Mouse (Mus musculus): ENCODE measurements around the gene Gemin5. TPM values are rescaled to one million over a fixed set of nuclear protein-coding genes. Genes with fewer than 3 reads are reported as not detected.

The Gemin5 gene
- total and polyA plus RNA-seq, 3 experiments: 3.2 to 9.3 (median 9.1) TPM

- H3K36me3 ChIP-seq (ENCODE audit: control insufficient read depth, insufficient read depth, low read length): no peaks in the 10 kb centered on the region
- no peaks in the 10 kb centered on the region for H3K79me2 ChIP-seq (replicated peaks; ENCODE audit: control insufficient read depth, insufficient read depth, low read length)
- TF ChIP-seq CTCF (IDR thresholded peaks at IDR 0.05) (peak; percentile 41), EP300 (IDR thresholded peaks at IDR 0.05; ENCODE audit: insufficient read depth, low read depth, low read length) (no peak)
- no peak overlapping the region for H3K27ac ChIP-seq
- no peak overlapping the region for H3K9ac ChIP-seq (ENCODE audit: low read depth, low read length)
- DNase-seq: no peak
- peaks cover 2% of the 10 kb centered on the region; the same call in 1 of the 2 replicates for H3K4me1 ChIP-seq (ENCODE audit: control insufficient read depth, insufficient read depth, low read length)
- H3K4me3 ChIP-seq: no peak overlapping the region
- intact Hi-C loops (cut with DNase I): no loop called here
- H3K27me3 ChIP-seq (ENCODE audit: control insufficient read depth, insufficient read depth, low read length): no peaks in the 10 kb centered on the region
- 96% methylated on average over 2 of the region's 2 CpGs for WGBS
Observed at GRCm38 (mm10) chr11:58165072-58165471, 3.3 kb downstream of the Gemin5 start.

- Histone ChIP-seq H3K4me1 (ENCODE audit: control insufficient read depth, insufficient read depth, low read length) (no peaks in the 10 kb centered on the region), H3K36me3 (ENCODE audit: control insufficient read depth, insufficient read depth, low read length) (no peaks in the 10 kb centered on the region), H3K4me3 (no peak overlapping the region), H3K79me2 (replicated peaks; ENCODE audit: control insufficient read depth, insufficient read depth, low read length) (no peaks in the 10 kb centered on the region), H3K9ac (ENCODE audit: low read depth, low read length) (no peak overlapping the region), H3K27me3 (ENCODE audit: control insufficient read depth, insufficient read depth, low read length) (no peaks in the 10 kb centered on the region), H3K27ac (no peak overlapping the region)
- TF ChIP-seq CTCF (IDR thresholded peaks at IDR 0.05): no peak
- no peak for TF ChIP-seq POLR2A (IDR thresholded peaks at IDR 0.05; ENCODE audit: insufficient read depth, low read depth, low read length)
- TF ChIP-seq EP300 (IDR thresholded peaks at IDR 0.05; ENCODE audit: insufficient read depth, low read depth, low read length): no peak
- intact Hi-C loops (cut with DNase I): no loop called here
- DNase-seq: no peak
- WGBS: 82% methylated on average over 3 of the region's 3 CpGs
Observed at GRCm38 (mm10) chr11:58156871-58157270, 11.5 kb downstream of the Gemin5 start.

GRCm38 (mm10) chr11:58155458-58155857, 12.9 kb downstream of the Gemin5 start:
- no peaks in the 10 kb centered on the region for H3K79me2 ChIP-seq (replicated peaks; ENCODE audit: control insufficient read depth, insufficient read depth, low read length)
- WGBS: 70% methylated on average over 9 of the region's 9 CpGs
- DNase-seq: no peak
- intact Hi-C loops (cut with DNase I): no loop called here
- H3K27me3 ChIP-seq (ENCODE audit: control insufficient read depth, insufficient read depth, low read length): no peaks in the 10 kb centered on the region
- no peaks in the 10 kb centered on the region for H3K4me1 ChIP-seq (ENCODE audit: control insufficient read depth, insufficient read depth, low read length)
- H3K9ac ChIP-seq (ENCODE audit: low read depth, low read length): no peak overlapping the region
- TF ChIP-seq EP300 (IDR thresholded peaks at IDR 0.05; ENCODE audit: insufficient read depth, low read depth, low read length) (no peak), POLR2A (IDR thresholded peaks at IDR 0.05; ENCODE audit: insufficient read depth, low read depth, low read length) (no peak), CTCF (IDR thresholded peaks at IDR 0.05) (no peak)
- no peak overlapping the region for H3K4me3 ChIP-seq
- H3K27ac ChIP-seq: no peak overlapping the region
- no peaks in the 10 kb centered on the region for H3K36me3 ChIP-seq (ENCODE audit: control insufficient read depth, insufficient read depth, low read length)

- Histone ChIP-seq H3K4me1 (ENCODE audit: control insufficient read depth, insufficient read depth, low read length) (no peaks in the 10 kb centered on the region), H3K9ac (ENCODE audit: low read depth, low read length) (no peak overlapping the region), H3K27ac (no peak overlapping the region), H3K27me3 (ENCODE audit: control insufficient read depth, insufficient read depth, low read length) (no peaks in the 10 kb centered on the region), H3K79me2 (replicated peaks; ENCODE audit: control insufficient read depth, insufficient read depth, low read length) (no peaks in the 10 kb centered on the region), H3K36me3 (ENCODE audit: control insufficient read depth, insufficient read depth, low read length) (0 out of 2 replicates have a peak, but pooled peaks cover 1% of the 10 kb centered on the region), H3K4me3 (no peak overlapping the region)
- TF ChIP-seq POLR2A (IDR thresholded peaks at IDR 0.05; ENCODE audit: insufficient read depth, low read depth, low read length) (no peak), CTCF (IDR thresholded peaks at IDR 0.05) (no peak), EP300 (IDR thresholded peaks at IDR 0.05; ENCODE audit: insufficient read depth, low read depth, low read length) (no peak)
- 52% methylated on average over 5 of the region's 5 CpGs for WGBS
- intact Hi-C loops (cut with DNase I): no loop called here
- DNase-seq: no peak
Observed at GRCm38 (mm10) chr11:58146241-58146640, 22.1 kb downstream of the Gemin5 start.

- WGBS: 85% methylated on average over 9 of the region's 9 CpGs
- intact Hi-C loops (cut with DNase I): no loop called here
- H3K27ac ChIP-seq: no peak overlapping the region
- no peaks in the 10 kb centered on the region for H3K79me2 ChIP-seq (replicated peaks; ENCODE audit: control insufficient read depth, insufficient read depth, low read length)
- TF ChIP-seq POLR2A (IDR thresholded peaks at IDR 0.05; ENCODE audit: insufficient read depth, low read depth, low read length): no peak
- TF ChIP-seq EP300 (IDR thresholded peaks at IDR 0.05; ENCODE audit: insufficient read depth, low read depth, low read length): no peak
- no peak for TF ChIP-seq CTCF (IDR thresholded peaks at IDR 0.05)
- no peaks in the 10 kb centered on the region; the same call in 1 of the 2 replicates for H3K4me1 ChIP-seq (ENCODE audit: control insufficient read depth, insufficient read depth, low read length)
- H3K36me3 ChIP-seq (ENCODE audit: control insufficient read depth, insufficient read depth, low read length): 0 out of 2 replicates have a peak, but pooled peaks cover 1% of the 10 kb centered on the region
- H3K27me3 ChIP-seq (ENCODE audit: control insufficient read depth, insufficient read depth, low read length): no peaks in the 10 kb centered on the region
- H3K9ac ChIP-seq (ENCODE audit: low read depth, low read length): no peak overlapping the region
- DNase-seq: no peak
- no peak overlapping the region for H3K4me3 ChIP-seq
Observed at GRCm38 (mm10) chr11:58143704-58144426, 24.5 kb downstream of the Gemin5 start.

- Histone ChIP-seq H3K4me3 (no peak overlapping the region), H3K27ac (no peak overlapping the region), H3K4me1 (ENCODE audit: control insufficient read depth, insufficient read depth, low read length) (no peaks in the 10 kb centered on the region; the same call in 1 of the 2 replicates), H3K9ac (ENCODE audit: low read depth, low read length) (no peak overlapping the region), H3K79me2 (replicated peaks; ENCODE audit: control insufficient read depth, insufficient read depth, low read length) (no peaks in the 10 kb centered on the region), H3K36me3 (ENCODE audit: control insufficient read depth, insufficient read depth, low read length) (no peaks in the 10 kb centered on the region), H3K27me3 (ENCODE audit: control insufficient read depth, insufficient read depth, low read length) (no peaks in the 10 kb centered on the region)
- no peak for DNase-seq
- WGBS: 51% methylated on average over 3 of the region's 3 CpGs
- TF ChIP-seq EP300 (IDR thresholded peaks at IDR 0.05; ENCODE audit: insufficient read depth, low read depth, low read length) (no peak), POLR2A (IDR thresholded peaks at IDR 0.05; ENCODE audit: insufficient read depth, low read depth, low read length) (no peak), CTCF (IDR thresholded peaks at IDR 0.05) (no peak)
- intact Hi-C loops (cut with DNase I): no loop called here
Observed at GRCm38 (mm10) chr11:58139466-58139865, 28.9 kb downstream of the Gemin5 start.
